Mouse (Mus musculus): ENCODE results near the gene Arfgap2.

Arfgap2 gene

DNA sequence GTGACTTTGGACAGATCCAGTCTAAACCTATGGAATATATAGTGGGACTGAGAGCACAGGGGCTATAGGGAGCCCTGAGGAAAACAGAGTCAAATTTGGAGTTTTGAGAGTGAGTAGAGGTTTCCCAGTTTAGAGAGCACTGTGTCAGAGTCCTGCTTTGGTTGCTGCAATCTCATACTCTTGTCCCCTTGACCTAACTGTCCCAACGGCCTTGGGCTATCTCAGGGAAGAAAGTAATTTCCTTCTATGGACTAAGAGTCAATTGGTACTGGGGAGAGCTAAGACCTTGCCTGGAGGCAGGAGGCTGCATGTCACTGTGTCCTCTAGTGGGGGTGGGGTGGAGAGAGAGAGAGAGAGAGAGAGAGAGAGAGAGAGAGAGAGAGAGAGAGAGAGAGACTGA, 5.9 kb upstream of the Arfgap2 start:
- intact Hi-C loops (cut with DNase I), result no loop called here

DNA sequence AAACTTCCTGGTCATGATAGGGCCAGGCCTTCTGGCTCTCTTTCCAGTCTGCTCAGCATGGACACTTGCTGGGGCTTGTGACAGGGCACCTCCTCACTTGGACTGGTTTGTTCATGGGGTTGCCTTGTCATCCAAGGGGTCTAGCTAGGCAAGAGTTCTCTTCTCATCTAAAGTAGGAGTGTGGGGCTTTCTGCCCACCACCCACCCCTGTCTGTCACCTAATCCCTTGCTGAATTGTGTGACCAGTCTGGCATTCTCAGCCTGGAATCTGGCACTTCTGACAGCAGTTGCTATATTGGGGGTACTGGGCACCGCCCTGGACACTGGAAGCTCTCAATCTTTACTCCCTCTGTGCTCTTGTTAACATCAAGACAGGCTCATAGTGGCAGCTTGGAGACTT, 5.3 kb upstream of the Arfgap2 start:
- intact Hi-C loops (cut with DNase I), result no loop called here

DNA sequence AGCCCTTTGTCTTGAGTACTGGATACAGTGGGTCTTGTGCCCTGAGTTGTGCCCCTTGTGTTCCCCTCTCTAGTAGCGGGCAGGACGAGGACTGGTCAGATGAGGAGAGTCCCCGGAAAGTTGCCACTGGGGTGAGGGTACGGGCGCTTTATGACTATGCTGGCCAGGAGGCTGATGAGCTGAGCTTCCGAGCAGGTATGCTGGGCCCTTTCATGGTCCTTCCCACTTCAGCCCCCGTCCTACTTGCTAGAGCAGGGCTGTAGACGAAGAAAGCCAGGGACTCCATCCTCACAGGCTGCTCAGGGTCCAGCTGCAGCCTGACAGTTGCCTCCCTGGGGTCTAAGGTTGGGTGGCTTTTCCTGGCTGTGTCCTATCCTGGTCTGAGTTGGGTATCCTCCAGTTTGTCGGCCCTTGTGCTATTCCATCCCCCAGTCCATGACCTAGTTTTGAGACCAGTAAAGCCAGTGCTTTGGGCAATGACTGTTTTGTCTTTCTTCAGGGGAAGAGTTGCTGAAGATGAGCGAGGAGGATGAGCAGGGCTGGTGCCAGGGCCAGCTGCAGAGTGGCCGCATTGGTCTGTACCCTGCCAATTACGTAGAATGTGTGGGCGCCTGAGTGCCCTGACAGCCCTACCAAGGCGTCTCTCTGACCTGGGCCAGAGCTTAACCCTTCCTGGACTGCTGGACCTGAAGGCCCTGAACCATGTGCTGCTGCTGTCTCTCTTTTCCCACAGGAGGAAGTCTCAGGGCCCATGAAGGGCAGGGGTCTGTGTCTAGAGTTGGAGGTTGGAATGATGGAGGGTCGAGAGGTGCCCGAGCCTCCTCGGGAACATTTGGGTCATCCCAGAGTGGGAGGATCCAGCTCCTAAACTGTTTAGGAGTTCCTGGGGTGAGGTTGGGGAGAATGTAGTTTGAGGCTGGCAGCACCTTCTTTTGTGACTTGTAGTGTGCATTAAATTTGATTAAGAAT, 798 bp upstream of the Arfgap2 start:
- intact Hi-C loops (cut with DNase I), result no loop called here

DNA sequence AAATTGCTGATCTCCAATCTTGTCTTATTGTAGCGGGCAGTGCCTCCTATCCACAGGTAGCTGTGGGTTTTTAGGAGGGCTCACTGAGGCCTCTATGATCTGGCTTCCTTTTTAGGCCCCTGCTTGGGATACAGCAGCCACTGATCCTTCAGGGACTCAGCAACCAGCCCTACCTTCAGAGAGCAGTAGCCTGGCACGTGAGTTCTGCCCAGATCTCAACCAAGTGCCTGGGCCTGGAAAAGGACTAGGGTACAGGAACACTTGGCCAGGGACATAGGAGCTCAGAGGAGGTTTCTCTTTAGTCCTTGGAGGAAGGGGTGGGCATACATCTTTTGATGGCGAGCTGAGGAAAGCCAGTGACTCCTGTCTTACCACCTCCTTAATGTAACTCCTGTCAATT, 3.3 kb downstream of the Arfgap2 start:
- intact Hi-C loops (cut with DNase I), result no loop called here

- intact Hi-C loops (cut with DNase I), result no loop called here
These were observed 3.9 kb downstream of the Arfgap2 start for GRCm38 (mm10) chr2:91268706-91269105.

GRCm38 (mm10) chr2:91269687-91270133, 4.9 kb downstream of the Arfgap2 start:
- intact Hi-C loops (cut with DNase I), result no loop called here

DNA sequence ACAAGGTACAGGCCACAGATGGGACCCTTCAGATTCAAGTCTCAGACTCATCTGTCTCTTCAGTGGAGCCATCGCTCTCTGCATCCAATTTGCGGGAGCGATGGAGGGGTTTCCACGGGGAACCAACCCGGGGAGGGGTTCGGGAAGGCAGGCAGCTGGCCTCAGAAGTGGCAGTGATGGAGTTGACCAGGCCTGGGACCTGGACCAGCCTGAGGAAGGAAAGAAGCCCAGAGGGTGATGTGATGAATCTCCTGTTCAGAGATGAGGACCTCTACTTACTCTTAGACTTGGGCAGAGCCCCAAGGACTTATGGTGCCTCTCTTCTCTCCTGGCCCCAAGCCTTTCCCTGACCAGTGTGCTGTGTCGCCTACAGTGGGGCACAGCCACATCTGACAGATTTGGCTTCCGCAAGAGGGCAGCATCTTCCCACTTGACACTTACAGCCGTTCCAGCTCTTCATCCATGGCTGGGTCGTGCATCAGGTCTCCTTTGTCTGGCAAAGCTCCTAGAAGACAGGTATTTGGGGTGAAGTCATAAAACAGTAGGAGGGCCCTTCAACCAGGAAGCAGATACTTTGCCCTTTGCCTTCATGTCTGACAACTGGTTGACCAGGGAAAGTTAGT, 14.1 kb downstream of the Arfgap2 start:
- intact Hi-C loops (cut with DNase I), result no loop called here

- intact Hi-C loops (cut with DNase I), result no loop called here
These were observed 14.6 kb downstream of the Arfgap2 start for GRCm38 (mm10) chr2:91279372-91279755.

DNA sequence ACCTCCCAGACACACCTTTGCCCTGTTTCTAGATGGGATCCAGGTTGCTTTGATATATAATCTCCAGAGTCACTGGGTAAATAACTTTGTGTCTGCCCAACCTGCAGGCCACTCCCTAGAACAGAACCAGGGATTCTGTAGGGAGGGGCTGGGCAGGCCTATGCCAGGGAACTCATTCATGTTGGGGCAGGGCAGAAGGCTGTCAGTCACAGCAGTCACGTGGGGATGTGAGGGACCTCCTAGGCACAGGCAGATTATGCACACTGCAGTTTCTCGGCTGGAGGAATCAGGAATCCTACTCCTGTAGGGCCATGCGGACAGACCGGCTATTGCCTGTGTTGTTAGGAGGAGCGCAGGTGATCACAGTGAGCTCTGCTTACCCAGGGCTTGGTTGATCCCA, 16.6 kb downstream of the Arfgap2 start:
- intact Hi-C loops (cut with DNase I), result no loop called here

DNA sequence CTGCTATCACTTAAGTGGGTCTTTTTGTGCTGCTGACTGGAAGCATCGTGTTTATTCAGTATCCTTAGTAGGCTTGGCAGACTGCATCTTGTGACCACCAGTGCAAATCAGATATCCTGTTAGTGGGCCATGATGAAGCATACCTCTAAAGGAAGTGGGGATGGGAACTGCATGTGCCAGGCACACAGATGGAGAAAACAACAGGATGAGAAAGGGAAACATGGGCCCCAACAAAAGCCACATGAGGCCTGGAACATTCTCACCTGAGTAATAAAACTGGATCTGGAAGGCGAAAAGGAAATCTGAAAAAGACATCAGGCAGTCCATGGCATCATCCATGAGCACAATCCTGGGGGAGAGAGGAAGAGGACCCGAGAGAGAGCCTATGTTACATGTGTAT, 19.2 kb downstream of the Arfgap2 start:
- intact Hi-C loops (cut with DNase I), result no loop called here

GRCm38 (mm10) chr2:91284375-91285199, 19.8 kb downstream of the Arfgap2 start:
- intact Hi-C loops (cut with DNase I), result no loop called here

DNA sequence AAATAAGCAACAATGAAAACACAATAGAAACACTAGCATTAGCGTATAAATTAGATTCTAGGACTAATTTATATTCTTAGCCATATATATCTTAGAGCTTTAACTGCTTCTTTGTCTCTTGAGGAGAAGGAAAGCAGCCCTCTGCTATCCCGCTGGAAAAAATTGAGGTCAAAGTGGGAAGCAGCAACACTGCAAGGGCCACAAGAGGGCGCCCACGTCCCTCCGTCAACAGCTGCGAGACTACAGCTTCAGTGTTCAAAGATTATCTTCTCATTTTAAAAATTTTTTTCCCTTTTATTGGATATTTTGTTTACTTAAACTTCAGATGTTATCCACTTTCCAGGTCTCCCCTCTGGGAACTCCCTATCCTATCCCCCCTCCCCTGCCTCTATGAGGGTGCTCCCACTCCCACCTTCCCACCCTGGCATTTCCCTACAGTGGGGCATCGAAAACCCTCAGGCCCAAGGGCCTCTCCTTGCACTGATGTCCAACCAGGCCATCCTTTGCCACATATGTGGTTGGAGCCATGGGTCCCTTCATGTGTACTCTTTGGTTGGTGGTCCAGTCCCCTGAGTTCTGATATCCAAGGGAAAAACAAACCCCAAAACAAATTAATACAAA, 21.2 kb downstream of the Arfgap2 start:
- intact Hi-C loops (cut with DNase I), result loop anchor here (2.0 kb wide), 1 partner anchor 195 kb away; no protein-coding TSS in a partner anchor

DNA sequence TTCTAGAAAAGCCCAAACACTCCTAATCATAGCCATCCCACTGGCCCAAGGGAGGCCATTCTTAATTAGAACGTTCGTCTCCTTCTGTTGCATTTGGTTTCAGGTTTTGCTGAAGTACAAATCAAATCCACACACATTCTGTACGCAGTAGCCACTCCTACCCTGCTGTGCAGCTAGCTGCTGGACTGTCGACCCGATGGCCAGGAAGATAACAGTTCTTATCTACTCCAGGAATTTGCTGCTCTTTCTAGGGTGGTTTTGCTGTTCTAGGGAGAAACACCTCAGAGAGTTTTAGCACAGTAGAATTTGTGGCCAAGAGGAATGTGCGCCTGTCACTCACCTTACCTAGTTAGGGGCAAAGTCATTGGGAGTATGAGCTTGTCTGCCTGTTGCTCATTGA, 22.8 kb downstream of the Arfgap2 start:
- intact Hi-C loops (cut with DNase I), result loop anchor here (2.0 kb wide), 1 partner anchor 193 kb away; no protein-coding TSS in a partner anchor

GRCm38 (mm10) chr2:91291197-91292007, 26.6 kb downstream of the Arfgap2 start:
- intact Hi-C loops (cut with DNase I), result no loop called here

- intact Hi-C loops (cut with DNase I), result no loop called here
These were observed 29.5 kb downstream of the Arfgap2 start for GRCm38 (mm10) chr2:91294226-91294625.

GRCm38 (mm10) chr2:91295895-91296294, 31.1 kb downstream of the Arfgap2 start:
- intact Hi-C loops (cut with DNase I), result no loop called here

GRCm38 (mm10) chr2:91299156-91299555, 34.4 kb downstream of the Arfgap2 start:
- intact Hi-C loops (cut with DNase I), result no loop called here

GRCm38 (mm10) chr2:91300784-91301183, 36.0 kb downstream of the Arfgap2 start:
- intact Hi-C loops (cut with DNase I), result no loop called here

GRCm38 (mm10) chr2:91301836-91302235, 37.1 kb downstream of the Arfgap2 start:
- intact Hi-C loops (cut with DNase I), result no loop called here

DNA sequence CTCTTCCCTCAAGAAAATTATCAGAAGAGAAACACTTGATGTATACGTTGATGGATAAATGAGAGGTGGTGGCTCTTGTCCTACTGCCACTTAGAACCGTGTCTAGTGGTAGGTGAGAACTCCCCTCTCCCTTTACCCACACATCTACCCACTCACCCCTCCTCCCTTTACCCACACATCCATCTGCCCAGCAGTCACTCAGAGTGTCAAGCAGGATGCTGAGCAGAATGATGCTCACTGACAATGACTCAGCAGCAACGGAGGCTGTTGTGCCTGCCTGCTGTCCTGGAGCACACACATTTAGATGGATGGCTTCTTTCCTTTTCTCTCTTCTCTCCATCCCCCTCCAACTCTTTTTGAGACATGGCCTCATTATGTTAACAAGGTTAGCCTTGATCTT, 38.1 kb downstream of the Arfgap2 start:
- intact Hi-C loops (cut with DNase I), result no loop called here

All from adrenal gland (tissue).